Mouse (Mus musculus) heart, adult 2 months (tissue): ENCODE results near the gene Slc17a6. TPM values are rescaled to one million over a fixed set of nuclear protein-coding genes. Genes with fewer than 3 reads are reported as not detected.

Experiments
- DNase-seq, 2 experiments: peaks; one replicate each; pipeline ENCODE4 v3.0.0; 2021
- H3K27ac ChIP-seq: fragments of 200-600 bp; 2 replicates; pipeline ENCODE4 v1.8.1; 2022
- H3K27me3 ChIP-seq: fragments of 200-500 bp; 2 replicates; pipeline ENCODE4 v1.6.1; 2012; ENCODE audit warnings: mild to moderate bottlenecking, low read length, inconsistent platforms, mixed read lengths; ENCODE audit not compliant: control insufficient read depth, insufficient read depth
- H3K36me3 ChIP-seq: fragments of 200-500 bp; 2 replicates; pipeline ENCODE4 v1.6.1; 2012; ENCODE audit warnings: low read length, inconsistent platforms; ENCODE audit not compliant: control insufficient read depth, insufficient read depth
- H3K4me1 ChIP-seq: fragments of 200-500 bp; 2 replicates; pipeline ENCODE4 v1.6.1; 2011; ENCODE audit warnings: low read length; ENCODE audit not compliant: control insufficient read depth, insufficient read depth
- H3K4me3 ChIP-seq: fragments of 200-600 bp; 2 replicates; pipeline ENCODE4 v1.8.1; 2022
- H3K79me2 ChIP-seq: fragments of 200-500 bp; replicated peaks from 2 replicates; pipeline ENCODE4 v1.6.1; 2012; ENCODE audit warnings: mild to moderate bottlenecking, inconsistent platforms, low read length, moderate library complexity, mixed read lengths; ENCODE audit not compliant: control insufficient read depth, insufficient read depth
- H3K9ac ChIP-seq: fragments of 200-500 bp; 2 replicates; pipeline ENCODE4 v1.6.1; 2012; ENCODE audit warnings: low read depth, mild to moderate bottlenecking, control low read depth, inconsistent platforms, low read length, mixed read lengths
- CTCF ChIP-seq: fragments of 200-600 bp; IDR thresholded peaks from 2 replicates; pipeline ENCODE4 v1.8.1; 2022; ENCODE audit warnings: antibody characterized with exemption, mild to moderate bottlenecking, moderate library complexity
- EP300 ChIP-seq: fragments of 200-500 bp; IDR thresholded peaks from 2 replicates; pipeline ENCODE4 v1.6.1; 2011; ENCODE audit warnings: low read depth, low read length, control low read depth; ENCODE audit not compliant: insufficient read depth
- POLR2A ChIP-seq: fragments of 200-500 bp; IDR thresholded peaks from 2 replicates; pipeline ENCODE4 v1.6.1; 2011; ENCODE audit warnings: mild to moderate bottlenecking, low read depth, low read length, control low read depth; ENCODE audit not compliant: insufficient read depth
- WGBS: fragments of 180-500 bp; shearing (Covaris S2); methylation state at CpG from one replicate; pipeline ENCODE4 v1.1.7; 2018; 5-methylcytosine and 5-hydroxymethylcytosine counted together
- intact Hi-C: fragments of 180-260 bp; cut with DNase I; formaldehyde crosslinking; loops from one replicate; pipeline ENCODE4 v1.15.1; 2025
- polyA plus RNA-seq: library from polyadenylated mRNA; depleted of rRNA; stranded (reverse); fragments of >200 nt; gene quantifications from 2 replicates; pipeline ENCODE4 v1.2.3, GENCODE M21; 2012
- total RNA-seq, 2 experiments: library from RNA; stranded (reverse); gene quantifications; 2 replicates each; pipeline ENCODE4 v1.2.3; 2021

Gene Slc17a6
- total and polyA plus RNA-seq, 3 experiments: not detected

- intact Hi-C loops: no loop called here
Measured at GRCm38 (mm10) chr7:51619977-51620376, 1.8 kb upstream of the Slc17a6 start.

GRCm38 (mm10) chr7:51622196-51622595 lies 390 bp downstream of the Slc17a6 start:
- no peak for DNase-seq
- Histone ChIP-seq H3K9ac (no peak overlapping the region), H3K79me2 (no peaks in the 10 kb centered on the region), H3K27me3 (peaks cover 9% of the 10 kb centered on the region), H3K27ac (no peak overlapping the region), H3K4me1 (no peaks in the 10 kb centered on the region), H3K4me3 (no peak overlapping the region), H3K36me3 (no peaks in the 10 kb centered on the region)
- WGBS: 1% methylated on average over 18 of the region's 18 CpGs
- intact Hi-C loops: no loop called here
- TF ChIP-seq POLR2A (no peak), CTCF (no peak), EP300 (no peak)

More at GRCm38 (mm10) chr7:51619977-51620376, 1.8 kb upstream of the Slc17a6 start:
- Histone ChIP-seq H3K4me1 (no peaks in the 10 kb centered on the region), H3K36me3 (no peaks in the 10 kb centered on the region), H3K9ac (no peak overlapping the region), H3K4me3 (no peak overlapping the region), H3K27me3 (peaks cover 7% of the 10 kb centered on the region), H3K79me2 (no peaks in the 10 kb centered on the region), H3K27ac (no peak overlapping the region)
- DNase-seq: no peak
- TF ChIP-seq CTCF (no peak), POLR2A (no peak), EP300 (no peak)
- 20% methylated on average over 1 of the region's 1 CpGs for WGBS

GRCm38 (mm10) chr7:51622666-51623065 lies 860 bp downstream of the Slc17a6 start:
- WGBS: 7% methylated on average over 5 of the region's 5 CpGs
- TF ChIP-seq POLR2A: no peak
- no peak for TF ChIP-seq CTCF
- no peak for TF ChIP-seq EP300
- intact Hi-C loops: no loop called here
- H3K9ac ChIP-seq: no peak overlapping the region
- no peak overlapping the region for H3K27ac ChIP-seq
- no peak overlapping the region for H3K4me3 ChIP-seq
- no peaks in the 10 kb centered on the region for H3K36me3 ChIP-seq
- DNase-seq: no peak
- peaks cover 11% of the 10 kb centered on the region for H3K27me3 ChIP-seq
- H3K79me2 ChIP-seq: no peaks in the 10 kb centered on the region
- no peaks in the 10 kb centered on the region for H3K4me1 ChIP-seq

GRCm38 (mm10) chr7:51624336-51624897 lies 2.6 kb downstream of the Slc17a6 start:
- Histone ChIP-seq H3K9ac (no peak overlapping the region), H3K27ac (no peak overlapping the region), H3K79me2 (no peaks in the 10 kb centered on the region), H3K27me3 (peaks cover 13% of the 10 kb centered on the region), H3K36me3 (no peaks in the 10 kb centered on the region), H3K4me3 (no peak overlapping the region), H3K4me1 (no peaks in the 10 kb centered on the region)
- intact Hi-C loops: no loop called here
- TF ChIP-seq CTCF (no peak), POLR2A (no peak), EP300 (no peak)
- no peak for DNase-seq
- 4% methylated on average over 4 of the region's 4 CpGs for WGBS

- Histone ChIP-seq H3K27me3 (peaks cover 13% of the 10 kb centered on the region), H3K79me2 (no peaks in the 10 kb centered on the region), H3K27ac (no peak overlapping the region), H3K9ac (no peak overlapping the region), H3K36me3 (no peaks in the 10 kb centered on the region), H3K4me1 (no peaks in the 10 kb centered on the region), H3K4me3 (no peak overlapping the region)
- TF ChIP-seq EP300 (no peak), POLR2A (no peak), CTCF (no peak)
- WGBS: 2% methylated on average over 23 of the region's 23 CpGs
- intact Hi-C loops: no loop called here
- no peak for DNase-seq
Measured at GRCm38 (mm10) chr7:51625161-51625560, 3.4 kb downstream of the Slc17a6 start.

GRCm38 (mm10) chr7:51625591-51626255 lies 3.9 kb downstream of the Slc17a6 start:
- Histone ChIP-seq H3K79me2 (no peaks in the 10 kb centered on the region), H3K9ac (no peak overlapping the region), H3K4me1 (no peaks in the 10 kb centered on the region), H3K27me3 (peaks cover 13% of the 10 kb centered on the region), H3K36me3 (no peaks in the 10 kb centered on the region), H3K27ac (no peak overlapping the region), H3K4me3 (no peak overlapping the region)
- DNase-seq: no peak
- intact Hi-C loops: no loop called here
- TF ChIP-seq EP300 (no peak), POLR2A (no peak), CTCF (no peak)
- WGBS: 4% methylated on average over 11 of the region's 11 CpGs
